Comparison of ENCODE assay signal across 11 mouse cellular contexts in the genomic region with DNA sequence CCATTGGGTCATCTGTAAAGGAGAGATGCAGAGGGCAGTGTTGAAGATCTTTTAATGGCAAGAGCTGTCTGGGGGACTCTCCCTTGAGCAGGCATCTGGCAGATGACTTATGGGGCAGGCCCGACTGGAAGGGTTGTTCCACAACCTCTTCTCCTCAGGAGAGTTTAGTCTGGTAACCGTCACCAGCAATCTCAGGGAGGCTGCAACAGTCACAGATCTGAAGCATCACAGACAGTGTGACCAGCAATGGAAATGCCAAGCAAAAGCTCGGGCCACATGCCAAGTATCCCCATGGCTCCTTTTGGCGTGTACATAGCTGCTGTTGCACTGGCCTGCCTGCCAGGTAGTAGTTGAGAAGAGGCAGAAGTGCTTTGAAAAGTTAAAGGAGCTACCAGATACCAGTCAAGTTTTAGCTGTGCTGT. TPM values are rescaled to one million over a fixed set of nuclear protein-coding genes. Genes with fewer than 3 reads are reported as not detected.
A peak's percentile ranks its signal among the peaks of the same experiment; 100 is the strongest.
DNase-seq lines count a peak whose midpoint lies in the region; ATAC-seq and TF ChIP-seq lines count a peak whose summit lies in the region.
"Had no signal": no experiment of that assay in that cellular context is flagged by ENCODE, and none has a peak within 500 bp of the region (broad histone marks: within the 10 kb centered on the region; RNA-seq: fewer than 3 reads in every experiment).

No protein-coding gene starts in this region.

- H3K4me1 ChIP-seq in bone marrow, adult 2 months (ENCODE audit: control insufficient read depth, insufficient read depth, low read length) = peaks cover 5% of the 10 kb centered on the region
- peaks cover 100% of the 10 kb centered on the region for H3K4me1 ChIP-seq in erythroblast, embryonic 14.5 days (ENCODE audit: control insufficient read depth)
- peaks cover 14% of the 10 kb centered on the region for H3K4me1 ChIP-seq in lung, embryonic 16.5 days (replicated peaks; ENCODE audit: control insufficient read depth, insufficient read depth, low read length)
- H3K4me1 ChIP-seq in neural tube, embryonic 15.5 days = no peaks in the 10 kb centered on the region
- no peaks in the 10 kb centered on the region for H3K4me1 ChIP-seq in hindbrain, embryonic 14.5 days (replicated peaks; ENCODE audit: control insufficient read depth, insufficient read depth, low read length)

- peak; percentile 85 for DNase-seq in left cerebral cortex, postnatal 4 days
- no peak for DNase-seq in left cerebral cortex, adult 8-10 months (ENCODE audit: low spot score in 2 of 2)
- no peak for DNase-seq in ovary, adult 18-20 months (ENCODE audit: low spot score)
- no peak for DNase-seq in hindbrain, embryonic 14.5 days (ENCODE audit: low spot score)
- DNase-seq: kidney, adult 2 months had no signal

- no peak for TF ChIP-seq CTCF in bone marrow, adult 2 months (IDR thresholded peaks at IDR 0.05; ENCODE audit: control insufficient read depth, insufficient read depth, low read length)

- H3K9ac ChIP-seq in lung, embryonic 16.5 days (ENCODE audit: low read length) = no peak overlapping the region
- no peak overlapping the region for H3K9ac ChIP-seq in neural tube, embryonic 15.5 days (replicated peaks)
- no peak overlapping the region for H3K9ac ChIP-seq in hindbrain, embryonic 14.5 days
- H3K9ac ChIP-seq: embryonic facial prominence, embryonic 15.5 days; lung, embryonic 15.5 days had no signal

- H3K27ac ChIP-seq in bone marrow, adult 2 months (ENCODE audit: control insufficient read depth, insufficient read depth, low read depth, low read length, poor library complexity) = peak overlapping the region; percentile 92
- peak overlapping the region; percentile 21 for H3K27ac ChIP-seq in lung, embryonic 16.5 days (ENCODE audit: low read length)
- no peak overlapping the region for H3K27ac ChIP-seq in neural tube, embryonic 15.5 days (replicated peaks)
- H3K27ac ChIP-seq in hindbrain, embryonic 14.5 days = no peak overlapping the region

- H3K4me3 ChIP-seq in bone marrow, adult 2 months (replicated peaks; ENCODE audit: control insufficient read depth, low read depth, low read length) = peak overlapping the region; percentile 49
- H3K4me3 ChIP-seq in erythroblast, embryonic 14.5 days (replicated peaks) = peak overlapping the region; percentile 74
- no peak overlapping the region for H3K4me3 ChIP-seq in lung, embryonic 16.5 days (ENCODE audit: low read length)
- no peak overlapping the region for H3K4me3 ChIP-seq in neural tube, embryonic 15.5 days (replicated peaks)
- no peak overlapping the region for H3K4me3 ChIP-seq in hindbrain, embryonic 14.5 days (replicated peaks; ENCODE audit: low read length)
- H3K4me3 ChIP-seq: embryonic facial prominence, embryonic 15.5 days; lung, embryonic 15.5 days had no signal

- H3K9me3 ChIP-seq in erythroblast, embryonic 14.5 days (ENCODE audit: control insufficient read depth, low read length) = no peaks in the 10 kb centered on the region
- H3K9me3 ChIP-seq in lung, embryonic 16.5 days (ENCODE audit: control insufficient read depth, low read length) = no peaks in the 10 kb centered on the region
- no peaks in the 10 kb centered on the region for H3K9me3 ChIP-seq in neural tube, embryonic 15.5 days (replicated peaks)
- no peaks in the 10 kb centered on the region for H3K9me3 ChIP-seq in hindbrain, embryonic 14.5 days (ENCODE audit: control insufficient read depth, low read length)
- H3K9me3 ChIP-seq: embryonic facial prominence, embryonic 15.5 days; lung, embryonic 15.5 days had no signal

- peaks cover 99% of the 10 kb centered on the region for H3K36me3 ChIP-seq in erythroblast, embryonic 14.5 days (ENCODE audit: control insufficient read depth)
- H3K36me3 ChIP-seq in lung, embryonic 16.5 days (ENCODE audit: control insufficient read depth, insufficient read depth, low read length) = peaks cover 2% of the 10 kb centered on the region
- H3K36me3 ChIP-seq in neural tube, embryonic 15.5 days = no peaks in the 10 kb centered on the region
- H3K36me3 ChIP-seq in hindbrain, embryonic 14.5 days (replicated peaks; ENCODE audit: control insufficient read depth, insufficient read depth) = no peaks in the 10 kb centered on the region
- H3K36me3 ChIP-seq: embryonic facial prominence, embryonic 15.5 days; lung, embryonic 15.5 days had no signal

- 52% methylated on average over 4 of the region's 4 CpGs for WGBS in bone marrow, adult 2 months
- WGBS in lung, embryonic 16.5 days = 57% methylated on average over 4 of the region's 4 CpGs
- 80% methylated on average over 4 of the region's 4 CpGs for WGBS in neural tube, embryonic 15.5 days
- 62% methylated on average over 4 of the region's 4 CpGs for WGBS in hindbrain, embryonic 14.5 days

- H3K4me2 ChIP-seq in lung, embryonic 16.5 days (ENCODE audit: low read depth, low read length) = no peak overlapping the region
- H3K4me2 ChIP-seq in neural tube, embryonic 15.5 days = no peak overlapping the region
- H3K4me2 ChIP-seq in hindbrain, embryonic 14.5 days (replicated peaks) = no peak overlapping the region
- H3K4me2 ChIP-seq: lung, embryonic 15.5 days had no signal

- intact Hi-C loops in left cerebral cortex, postnatal 4 days (cut with DNase I) = no loop called here

- 0 out of 2 replicates have a peak, but pooled peaks have one; percentile 28 for ATAC-seq in lung, embryonic 16.5 days (ENCODE audit: low read depth)
- no peak for ATAC-seq in neural tube, embryonic 15.5 days (ENCODE audit: low FRiP score)
- no peak for ATAC-seq in hindbrain, embryonic 14.5 days (ENCODE audit: low FRiP score)

- H3K27me3 ChIP-seq in erythroblast, embryonic 14.5 days (ENCODE audit: control insufficient read depth) = no peaks in the 10 kb centered on the region
- no peaks in the 10 kb centered on the region for H3K27me3 ChIP-seq in lung, embryonic 16.5 days (ENCODE audit: control insufficient read depth, insufficient read depth, low read depth, low read length)
- H3K27me3 ChIP-seq in neural tube, embryonic 15.5 days (replicated peaks) = no peaks in the 10 kb centered on the region
- H3K27me3 ChIP-seq in hindbrain, embryonic 14.5 days (ENCODE audit: control insufficient read depth, insufficient read depth, low read length) = no peaks in the 10 kb centered on the region
- H3K27me3 ChIP-seq: embryonic facial prominence, embryonic 15.5 days; lung, embryonic 15.5 days had no signal

- no peak for TF ChIP-seq POLR2A in bone marrow, adult 2 months (IDR thresholded peaks at IDR 0.05; ENCODE audit: borderline replicate concordance, control insufficient read depth, low read depth, low read length)

RNA-seq across cellular contexts. Expression of gene AA986860, which starts 8.5 kb away (rescaled TPM):
- total RNA-seq in left cerebral cortex, postnatal 4 days (2021) = under 1 TPM; 0.30 to 0.38 TPM
- 1 to 10 TPM; 1.9 to 2.5 (median 2.1) TPM for total RNA-seq in left cerebral cortex, adult 8-10 months (2022)
- 1.9 and 2.6 TPM in 2 replicates for polyA plus RNA-seq in bone marrow, adult 2 months (2011; ENCODE audit: insufficient read depth, insufficient read length, low replicate concordance, missing spikeins)
- 5.3 and 6.5 TPM in 2 replicates for polyA plus RNA-seq in erythroblast, embryonic 14.5 days (2012)
- polyA plus RNA-seq in lung, embryonic 16.5 days (2015; fragmentation: Nextera tagmentation; extraction: Ambion mirVana) = 21.0 and 21.2 TPM in 2 replicates
- polyA plus RNA-seq in neural tube, embryonic 15.5 days (2015; fragmentation: Nextera tagmentation; extraction: Ambion mirVana) = 0.82 and 5.5 TPM in 2 replicates
- polyA plus RNA-seq in hindbrain, embryonic 14.5 days (2014; fragmentation: Nextera tagmentation; extraction: Ambion mirVana) = 0.74 and 1.2 TPM in 2 replicates

RNA-seq across cellular contexts. Expression of gene Pfkfb2, which starts 11.2 kb away (rescaled TPM):
- total RNA-seq in left cerebral cortex, postnatal 4 days (2021) = 10 to 100 TPM; 52.4 to 53.6 TPM
- total RNA-seq in left cerebral cortex, adult 8-10 months (2022) = 10 to 100 TPM; 44.4 to 48.1 (median 46.4) TPM
- 6.9 and 14.5 TPM in 2 replicates for polyA plus RNA-seq in bone marrow, adult 2 months (2011; ENCODE audit: insufficient read depth, insufficient read length, low replicate concordance, missing spikeins)
- polyA plus RNA-seq in erythroblast, embryonic 14.5 days (2012) = 0.28 and 0.32 TPM in 2 replicates
- 10.7 and 11.5 TPM in 2 replicates for polyA plus RNA-seq in lung, embryonic 16.5 days (2015; fragmentation: Nextera tagmentation; extraction: Ambion mirVana)
- 18.1 and 19.7 TPM in 2 replicates for polyA plus RNA-seq in neural tube, embryonic 15.5 days (2015; fragmentation: Nextera tagmentation; extraction: Ambion mirVana)
- polyA plus RNA-seq in hindbrain, embryonic 14.5 days (2014; fragmentation: Nextera tagmentation; extraction: Ambion mirVana) = 20.1 and 21.0 TPM in 2 replicates

RNA-seq across cellular contexts. Expression of gene Yod1, which starts 23.1 kb away (rescaled TPM):
- 10 to 100 TPM; 11.1 to 12.0 TPM for total RNA-seq in left cerebral cortex, postnatal 4 days (2021)
- total RNA-seq in left cerebral cortex, adult 8-10 months (2022) = 10 to 100 TPM; 14.2 to 16.7 (median 16.2) TPM
- 11.6 and 16.1 TPM in 2 replicates for polyA plus RNA-seq in bone marrow, adult 2 months (2011; ENCODE audit: insufficient read depth, insufficient read length, low replicate concordance, missing spikeins)
- 0.54 and 0.58 TPM in 2 replicates for polyA plus RNA-seq in erythroblast, embryonic 14.5 days (2012)
- polyA plus RNA-seq in lung, embryonic 16.5 days (2015; fragmentation: Nextera tagmentation; extraction: Ambion mirVana) = 15.6 and 17.0 TPM in 2 replicates
- polyA plus RNA-seq in neural tube, embryonic 15.5 days (2015; fragmentation: Nextera tagmentation; extraction: Ambion mirVana) = 15.6 and 15.8 TPM in 2 replicates
- 10.6 and 13.9 TPM in 2 replicates for polyA plus RNA-seq in hindbrain, embryonic 14.5 days (2014; fragmentation: Nextera tagmentation; extraction: Ambion mirVana)

RNA-seq across cellular contexts. Expression of gene Gm29427, which starts 24.6 kb away (rescaled TPM):
- total RNA-seq in left cerebral cortex, postnatal 4 days (2021) = not detected
- under 1 TPM in 1 of 4 experiments, not detected in 3; 0.22 TPM for total RNA-seq in left cerebral cortex, adult 8-10 months (2022)
- polyA plus RNA-seq in bone marrow, adult 2 months (2011; ENCODE audit: insufficient read depth, insufficient read length, low replicate concordance, missing spikeins) = 0.63 TPM in 1 of 2 replicates, not detected in the other
- not detected in 2 replicates for polyA plus RNA-seq in erythroblast, embryonic 14.5 days (2012)
- polyA plus RNA-seq in lung, embryonic 16.5 days (2015; fragmentation: Nextera tagmentation; extraction: Ambion mirVana) = not detected in 2 replicates
- not detected in 2 replicates for polyA plus RNA-seq in neural tube, embryonic 15.5 days (2015; fragmentation: Nextera tagmentation; extraction: Ambion mirVana)
- not detected in 2 replicates for polyA plus RNA-seq in hindbrain, embryonic 14.5 days (2014; fragmentation: Nextera tagmentation; extraction: Ambion mirVana)
- polyA plus RNA-seq: embryonic facial prominence, embryonic 15.5 days; kidney, adult 2 months; lung, embryonic 15.5 days had no signal

Comparison
In these comparisons a context has a peak if more than half of its experiments do, and no peak if none do; other contexts are left out.
1. H3K27ac ChIP-seq: peak in bone marrow, adult 2 months (single experiment) and lung, embryonic 16.5 days (single experiment); none in neural tube, embryonic 15.5 days (single experiment) and hindbrain, embryonic 14.5 days (single experiment).
2. H3K4me3 ChIP-seq: peak in bone marrow, adult 2 months (single experiment) and erythroblast, embryonic 14.5 days (single experiment); none in lung, embryonic 16.5 days (single experiment), neural tube, embryonic 15.5 days (single experiment) and hindbrain, embryonic 14.5 days (single experiment).